Mouse (Mus musculus) cerebellum, adult 18-20 months (tissue): ENCODE data around the gene Polr3k.

Experiments used
- DNase-seq, 2 experiments: peaks; one replicate each; pipeline ENCODE4 v3.0.0; 2021

Polr3k gene

DNA sequence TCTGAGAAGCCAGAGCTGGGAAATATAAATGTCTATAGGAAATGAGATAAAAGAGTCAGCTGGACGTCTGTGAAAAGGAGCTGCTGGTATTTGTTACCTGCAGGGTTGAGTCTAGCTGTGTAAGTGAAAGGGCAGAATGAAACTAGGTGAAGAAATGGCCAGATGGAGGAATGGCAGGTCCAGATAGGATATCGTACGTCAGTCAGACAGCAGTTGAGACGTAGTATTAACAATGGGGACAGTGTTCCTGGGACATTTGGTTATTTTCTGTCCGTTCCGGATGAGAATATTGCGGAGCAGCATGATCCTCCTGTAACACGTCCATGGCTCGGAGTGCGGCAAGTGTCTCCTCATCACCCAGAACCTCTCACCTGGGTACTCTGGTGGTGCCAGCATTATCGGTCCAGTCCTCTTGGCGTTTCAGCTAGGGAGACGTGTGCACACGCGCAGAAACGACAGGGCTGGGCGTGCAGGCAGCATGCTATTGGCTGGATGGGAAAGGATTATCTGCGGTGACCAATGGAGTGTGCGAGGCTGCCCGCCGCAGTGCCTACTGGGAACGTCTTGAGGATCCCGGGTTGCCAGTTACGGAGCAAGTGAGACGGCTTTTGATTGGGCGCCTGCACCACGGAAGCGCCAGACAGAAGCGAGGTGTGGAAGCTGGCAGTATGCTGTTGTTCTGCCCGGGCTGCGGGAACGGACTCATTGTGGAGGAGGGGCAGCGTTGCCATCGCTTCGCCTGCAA lies at the start of gene Polr3k:
Gene Polr3k (plus strand): TSS at position 547 of the 745 bp plus-strand sequence.
- DNase-seq, result peak; percentile 94 to 96

GRCm38 (mm10) chr2:181829032-181829650 lies 35.0 kb upstream of the Polr3k start:
- DNase-seq, result no peak

GRCm38 (mm10) chr2:181832745-181833144 lies 31.4 kb upstream of the Polr3k start:
- DNase-seq, result peak; percentile 37 to 46

DNA sequence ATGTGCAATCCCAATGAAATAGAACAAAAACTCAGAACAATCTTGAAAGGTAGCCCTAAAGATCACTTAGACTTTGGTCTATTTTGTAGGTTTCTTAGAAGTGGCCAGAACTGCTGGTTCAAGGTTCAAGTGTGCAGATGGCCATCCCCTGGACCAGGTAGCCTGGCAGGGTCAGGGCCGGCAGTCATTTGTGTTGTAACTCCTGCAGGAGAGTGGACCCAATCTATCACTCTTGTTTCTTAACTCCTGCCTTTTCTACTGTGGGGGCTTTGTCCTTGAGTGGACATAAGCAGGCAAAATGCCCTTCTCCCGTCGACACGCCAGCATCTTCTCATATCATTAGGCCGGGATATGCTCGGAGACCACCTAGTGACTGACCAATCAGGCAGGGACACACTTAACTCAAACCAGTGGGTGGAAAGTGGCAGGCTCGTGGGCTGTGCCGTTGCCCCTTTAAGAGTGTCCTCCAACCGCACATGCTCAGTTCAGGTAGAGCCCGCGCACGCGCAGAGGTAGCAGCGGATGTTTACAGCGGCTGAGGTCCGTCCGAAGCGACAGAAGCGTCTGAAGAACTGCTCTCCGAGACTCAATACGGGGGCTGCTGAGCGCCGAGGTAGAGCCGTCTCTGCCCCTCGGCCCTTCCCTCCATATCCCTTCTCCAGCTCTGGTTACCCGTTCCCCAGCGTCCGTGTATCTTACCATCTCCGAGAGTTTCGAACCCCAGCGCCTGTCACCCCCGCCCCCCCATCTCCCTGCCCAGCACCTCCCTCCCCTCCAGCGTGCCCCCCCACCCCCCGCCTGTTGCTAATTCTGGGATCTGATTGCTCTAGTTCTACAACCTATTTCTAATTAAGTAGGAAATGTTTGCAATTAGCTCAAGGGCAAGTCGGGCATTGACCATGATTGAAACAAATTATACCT lies 26.5 kb upstream of the Polr3k start, which contains the start of gene Pcmtd2:
Gene Pcmtd2 (plus strand): TSS at position 483 of the 921 bp plus-strand sequence.
- peak; percentile 93 to 95 for DNase-seq

- DNase-seq, result peak; percentile 19 to 43
Observed at GRCm38 (mm10) chr2:181838293-181838680, 25.9 kb upstream of the Polr3k start.

GRCm38 (mm10) chr2:181845709-181846394 lies 18.3 kb upstream of the Polr3k start:
- DNase-seq, result no peak

GRCm38 (mm10) chr2:181864536-181864860 lies 361 bp downstream of the Polr3k start:
- DNase-seq, result no peak

DNA sequence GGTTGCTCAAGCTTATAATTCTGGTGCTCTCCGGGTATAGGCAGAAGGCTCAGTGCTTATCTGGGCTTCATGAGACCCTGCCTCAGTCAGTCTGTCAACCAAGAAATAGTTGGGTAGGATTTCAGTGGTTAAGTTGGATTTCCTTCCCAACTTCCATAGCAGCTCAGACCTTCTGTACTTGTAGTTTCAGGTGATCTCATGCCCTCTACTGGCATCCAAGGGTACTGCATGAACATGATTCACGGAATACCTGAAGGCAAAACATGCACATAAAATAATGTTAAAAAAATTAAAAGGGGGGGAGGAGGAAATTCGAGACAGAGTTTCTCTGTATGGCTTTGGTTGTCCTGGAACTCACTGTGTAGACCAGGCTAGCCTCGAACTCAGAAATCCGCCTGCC lies 2.8 kb downstream of the Polr3k start:
- DNase-seq, result peak; percentile 81 to 84

DNA sequence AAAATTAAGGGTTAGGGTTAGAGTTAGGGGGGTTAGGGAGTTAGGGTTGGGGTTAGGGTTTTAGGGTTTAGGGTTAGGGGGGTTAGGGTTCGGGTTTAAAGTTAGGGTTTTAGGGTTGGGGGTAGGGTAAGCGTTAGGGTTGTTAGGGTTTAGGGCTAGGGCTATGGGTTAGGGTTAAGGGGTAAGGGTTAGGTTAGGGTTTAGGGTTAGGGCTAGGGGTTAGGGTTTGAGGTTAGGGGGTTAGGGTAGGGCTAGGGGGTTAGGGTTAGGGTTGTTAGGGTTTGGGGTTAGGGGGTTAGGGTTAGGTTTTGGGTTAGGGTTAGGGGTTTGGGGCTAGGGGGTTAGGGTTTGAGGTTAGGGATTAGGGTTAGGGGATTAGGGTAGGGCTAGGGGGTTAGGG lies 6.9 kb downstream of the Polr3k start:
- no peak for DNase-seq

GRCm38 (mm10) chr2:181878903-181879302 lies 14.8 kb downstream of the Polr3k start:
- no peak for DNase-seq

DNA sequence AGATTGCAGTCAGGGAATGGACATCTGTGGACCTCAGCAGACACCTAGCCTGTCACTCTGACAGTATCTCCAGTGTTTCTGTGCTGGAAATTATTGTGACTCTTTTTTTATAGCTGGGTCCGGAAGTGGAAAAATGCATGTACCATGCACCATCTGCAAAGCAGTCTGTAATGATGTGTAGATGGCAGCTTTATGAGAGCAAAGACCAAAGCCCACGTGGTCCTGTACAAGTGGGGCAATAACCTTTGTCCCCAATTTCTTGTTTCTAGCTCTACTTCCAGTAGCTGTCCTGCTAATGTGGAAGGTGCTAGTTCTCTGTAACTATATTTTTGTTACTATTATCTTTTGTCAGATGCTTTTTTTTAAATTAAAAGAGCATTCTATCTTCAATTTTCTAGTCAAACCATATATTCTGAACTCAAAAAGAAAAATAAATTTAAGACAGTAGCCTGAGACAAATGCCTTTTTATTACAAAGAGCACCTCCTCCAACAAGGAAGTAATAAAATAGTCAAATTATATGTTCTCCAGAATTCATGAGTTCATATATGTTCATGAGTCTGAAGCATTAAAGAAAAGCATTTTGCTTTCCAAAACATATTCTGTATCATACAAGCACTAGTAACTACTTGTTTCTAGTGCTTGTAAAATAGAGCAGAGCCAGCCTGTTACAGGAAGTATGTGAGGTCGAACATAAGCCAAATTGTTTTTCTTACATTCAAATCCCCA lies 19.0 kb downstream of the Polr3k start:
- no peak for DNase-seq

DNA sequence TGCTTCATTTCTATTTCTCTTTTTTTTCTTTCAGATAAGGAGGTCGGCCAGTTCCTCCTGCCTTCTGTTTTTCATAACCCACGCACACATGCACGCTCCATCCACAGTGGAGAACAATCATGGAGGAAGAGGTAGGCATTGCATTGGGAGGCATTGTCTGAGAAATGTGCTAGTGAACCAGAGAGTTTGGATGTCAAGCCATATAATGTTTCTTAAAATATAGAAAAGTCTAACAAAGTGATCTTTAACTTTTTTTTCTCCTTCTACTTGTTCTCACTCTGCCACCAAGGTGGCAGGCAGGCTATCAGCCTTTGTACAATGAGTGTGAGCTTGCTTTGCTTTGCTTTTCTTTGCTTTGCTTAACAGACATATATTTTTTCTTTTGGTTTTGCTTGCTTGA lies 53.7 kb downstream of the Polr3k start:
- no peak for DNase-seq

DNA sequence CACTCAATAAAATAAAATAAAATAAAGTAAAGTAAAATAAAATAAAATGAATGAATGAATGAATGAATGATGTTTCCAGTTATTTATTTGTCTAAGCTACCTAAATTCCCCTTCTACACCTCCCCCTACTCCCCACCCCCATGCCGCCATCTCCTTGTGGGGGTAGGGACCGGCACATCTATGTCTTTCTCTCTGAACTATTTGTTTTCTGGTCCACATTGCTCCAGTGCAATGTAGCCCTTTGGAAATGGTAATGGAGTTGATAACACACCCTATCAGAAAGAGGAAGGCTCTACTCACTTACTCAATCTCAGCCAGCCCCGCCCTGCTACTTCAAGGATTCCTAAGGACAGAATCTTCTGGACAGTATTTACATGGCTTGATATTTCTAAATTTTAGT lies 54.4 kb downstream of the Polr3k start:
- peak; percentile 14 to 16 for DNase-seq
